Mouse (Mus musculus): ENCODE measurements at regions not wholly inside any gene's neighbourhood (a gene's known extent, or its start where the extent isn't known, plus 50 kb on each side); places are given as distances from the start of the nearest gene placed in this dataset.

DNA sequence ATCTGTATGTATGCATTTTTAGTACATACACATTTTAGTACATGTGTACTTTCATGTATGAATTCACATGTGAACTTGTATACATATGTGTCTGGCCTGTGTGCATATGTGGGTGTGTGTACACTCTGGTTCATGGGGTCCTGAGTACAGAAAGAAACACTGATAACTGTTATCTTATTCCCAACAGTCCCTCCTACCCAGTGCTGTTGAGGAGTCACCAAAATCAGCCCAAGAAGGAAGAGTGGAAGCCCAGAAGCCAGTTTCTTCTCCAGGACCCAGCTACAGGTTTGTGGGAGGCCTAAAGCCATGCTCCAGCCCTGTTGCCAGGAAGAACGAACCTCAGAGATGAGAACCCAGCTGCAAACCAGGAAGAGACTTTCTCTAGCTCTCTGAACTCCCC lies 53.6 kb upstream of the Irf2bp2 start:
- H3K4me3 ChIP-seq, result no peak overlapping the region
- H3K36me3 ChIP-seq, result no peaks in the 10 kb centered on the region
- H3K27me3 ChIP-seq, result no peaks in the 10 kb centered on the region
- WGBS, result 75% methylated on average over 1 of the region's 1 CpGs
- H3K9me3 ChIP-seq, result no peaks in the 10 kb centered on the region
- no peaks in the 10 kb centered on the region for H3K4me1 ChIP-seq (replicated peaks)
- H3K9ac ChIP-seq, result no peak overlapping the region
- no peak for ATAC-seq (ENCODE audit: low FRiP score, low read depth)
- no peak overlapping the region for H3K27ac ChIP-seq (replicated peaks)
- no peak overlapping the region for H3K4me2 ChIP-seq

DNA sequence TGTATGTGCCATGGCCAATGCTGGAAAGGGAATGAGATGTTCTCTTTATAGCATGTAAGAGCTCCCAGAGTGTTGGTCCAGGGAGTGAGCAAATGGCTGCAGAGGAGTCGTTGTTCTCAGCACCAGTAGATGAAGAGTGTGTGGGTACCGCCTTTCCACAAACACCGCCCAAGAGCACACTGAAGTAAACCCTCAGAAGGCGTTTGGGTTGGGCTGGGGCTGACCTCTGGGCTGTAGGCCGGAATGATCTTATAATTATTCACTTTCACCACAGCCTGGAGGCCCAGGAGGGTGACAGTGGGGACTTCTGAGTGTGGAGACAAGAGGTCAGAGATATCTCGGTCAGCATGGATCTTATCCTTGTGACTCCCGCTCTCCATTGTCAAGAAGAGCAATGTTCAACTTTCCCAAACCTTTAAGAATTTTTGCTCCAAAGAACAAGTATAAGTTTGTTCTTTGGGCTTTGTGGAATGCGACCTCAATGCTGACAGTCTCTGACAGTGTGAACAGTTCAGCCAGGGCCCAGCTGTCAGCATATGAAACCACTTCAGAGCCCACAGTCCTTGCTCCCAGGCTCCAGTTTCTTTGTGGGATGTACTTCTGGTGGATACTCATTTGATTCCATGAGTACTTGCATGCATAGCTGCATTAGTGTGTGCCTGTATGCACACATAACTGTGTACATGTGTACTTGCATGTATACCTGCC lies 53.0 kb upstream of the Irf2bp2 start:
- Histone ChIP-seq H3K27ac (replicated peaks) (no peak overlapping the region), H3K36me3 (no peaks in the 10 kb centered on the region), H3K4me1 (replicated peaks) (no peaks in the 10 kb centered on the region), H3K9me3 (no peaks in the 10 kb centered on the region), H3K4me3 (no peak overlapping the region), H3K27me3 (no peaks in the 10 kb centered on the region), H3K4me2 (no peak overlapping the region), H3K9ac (no peak overlapping the region)
- 75% methylated on average over 8 of the region's 8 CpGs for WGBS
- ATAC-seq (ENCODE audit: low FRiP score, low read depth), result no peak

DNA sequence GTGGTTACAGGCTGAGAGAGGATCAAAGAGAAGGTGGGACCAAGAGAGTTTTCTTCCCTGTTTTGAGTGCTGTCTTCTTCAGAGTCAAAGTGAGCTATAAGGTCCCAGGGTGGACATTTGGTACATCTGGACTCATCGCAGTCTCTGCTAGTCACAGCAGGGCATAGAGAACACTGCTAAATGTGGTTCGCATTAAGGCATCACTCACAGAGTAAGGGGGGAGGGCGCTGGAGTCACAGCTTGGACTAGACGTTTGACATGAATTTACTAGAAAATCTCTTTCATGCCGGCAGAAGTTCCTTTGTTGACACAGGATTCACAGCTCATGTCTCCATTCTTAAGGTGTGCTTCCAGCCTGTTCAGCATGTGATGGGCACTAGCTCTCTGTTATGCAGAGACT lies 50.4 kb upstream of the Irf2bp2 start:
- Histone ChIP-seq H3K9ac (no peak overlapping the region), H3K4me1 (replicated peaks) (no peaks in the 10 kb centered on the region), H3K27me3 (no peaks in the 10 kb centered on the region), H3K4me3 (no peak overlapping the region), H3K36me3 (no peaks in the 10 kb centered on the region), H3K4me2 (no peak overlapping the region), H3K27ac (replicated peaks) (no peak overlapping the region), H3K9me3 (no peaks in the 10 kb centered on the region)
- no peak for ATAC-seq (ENCODE audit: low FRiP score, low read depth)
- 70% methylated on average over 5 of the region's 5 CpGs for WGBS

Measured in hindbrain, embryonic 15.5 days (tissue).